Mouse (Mus musculus): ENCODE data around the gene Dlst. TPM values are rescaled to one million over a fixed set of nuclear protein-coding genes. Genes with fewer than 3 reads are reported as not detected.

The Dlst gene
- polyA plus RNA-seq (2015; fragmentation: Illumina TruSeq; extraction: RNeasy Lipid Tissue Mini Kit (QIAGEN cat#74804); ENCODE audit: low read depth, low replicate concordance) = 147 TPM

DNA sequence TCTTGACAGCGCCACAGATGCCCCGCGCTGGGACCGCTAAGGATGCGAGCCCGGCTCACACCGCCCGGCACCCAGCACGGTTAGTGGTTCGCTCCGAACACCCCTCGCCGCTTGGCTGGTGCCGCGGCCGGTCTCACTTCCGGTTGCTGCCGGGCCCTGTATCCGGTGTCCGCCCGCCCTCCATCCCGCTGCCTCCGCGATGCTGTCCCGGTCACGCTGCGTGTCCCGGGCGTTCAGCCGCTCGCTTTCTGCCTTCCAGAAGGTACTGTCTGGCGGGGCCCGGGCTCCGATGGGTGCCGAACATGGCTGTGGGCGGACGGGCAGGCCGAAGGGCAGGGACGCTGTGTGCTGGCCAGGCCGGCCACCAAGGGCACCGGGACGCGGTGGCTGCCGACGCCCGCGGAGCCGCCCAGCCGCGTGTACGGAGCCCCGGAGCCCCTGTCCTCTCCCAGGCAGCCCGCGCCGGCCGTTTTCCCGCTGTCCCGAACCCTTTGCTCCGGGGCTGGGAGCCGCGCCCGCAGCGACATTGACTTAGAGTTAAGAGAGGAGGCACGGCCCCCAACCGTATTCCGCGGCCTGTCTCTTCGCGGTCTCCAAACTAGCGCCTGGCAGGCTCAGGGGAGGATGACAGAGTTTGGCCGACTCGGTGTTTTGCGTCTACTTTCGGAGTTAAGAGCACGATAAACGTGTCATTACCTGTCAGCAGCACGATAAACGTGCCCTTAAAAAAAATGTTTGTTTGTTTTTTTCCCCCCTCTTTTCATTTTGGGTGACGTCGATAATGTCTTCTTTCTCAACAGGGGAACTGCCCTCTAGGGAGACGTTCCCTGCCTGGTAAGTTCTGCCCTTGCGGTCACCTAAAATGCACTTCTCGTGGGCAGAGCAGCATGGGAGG is at the start of gene Dlst, which contains the start of gene Prox2:
Gene Dlst, plus strand, starts transcription at position 136 of the 895 bp plus-strand sequence.
Gene Prox2, minus strand, starts transcription at position 62 of the 895 bp plus-strand sequence.

DNA sequence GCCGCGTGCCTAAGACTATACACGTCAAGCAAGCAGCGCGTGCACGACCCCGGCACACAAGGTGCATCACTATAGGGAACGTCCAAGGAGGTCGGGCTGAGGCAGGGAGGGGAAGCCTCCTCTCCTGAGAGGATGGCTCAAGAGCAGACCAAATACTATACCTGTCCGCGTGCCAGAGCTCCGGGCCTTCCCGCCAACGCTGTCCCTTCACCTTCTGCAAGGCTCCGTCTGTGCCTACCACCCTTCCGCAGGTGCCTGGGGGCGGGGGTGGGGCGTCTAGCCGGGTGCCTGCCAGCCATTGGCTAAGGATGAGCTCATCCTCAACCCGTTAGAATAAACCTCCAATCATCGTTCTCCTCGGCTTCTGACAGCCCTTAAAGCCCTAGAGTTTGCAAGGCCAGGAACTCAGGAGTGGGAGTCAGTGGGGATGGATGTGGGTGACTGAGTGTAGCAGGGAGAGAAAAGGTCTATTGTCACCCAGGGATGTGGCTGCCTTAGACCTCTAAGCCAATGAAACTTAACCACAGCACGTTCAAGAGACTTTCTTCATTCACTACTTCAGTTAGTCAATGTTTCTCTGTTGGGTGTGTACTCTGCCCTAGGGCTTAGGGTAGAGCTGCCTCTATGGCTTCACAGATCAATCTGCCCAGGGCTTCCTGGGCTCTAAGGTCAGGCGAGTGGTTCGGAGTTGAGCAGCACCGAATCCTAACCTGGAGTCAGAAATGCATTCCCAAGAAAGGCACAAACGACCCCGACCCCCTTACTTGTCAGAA is 40.6 kb downstream of the Dlst start, which contains the start of gene Rps6kl1:
Gene Rps6kl1, minus strand, starts transcription at position 263 of the 773 bp plus-strand sequence.

DNA sequence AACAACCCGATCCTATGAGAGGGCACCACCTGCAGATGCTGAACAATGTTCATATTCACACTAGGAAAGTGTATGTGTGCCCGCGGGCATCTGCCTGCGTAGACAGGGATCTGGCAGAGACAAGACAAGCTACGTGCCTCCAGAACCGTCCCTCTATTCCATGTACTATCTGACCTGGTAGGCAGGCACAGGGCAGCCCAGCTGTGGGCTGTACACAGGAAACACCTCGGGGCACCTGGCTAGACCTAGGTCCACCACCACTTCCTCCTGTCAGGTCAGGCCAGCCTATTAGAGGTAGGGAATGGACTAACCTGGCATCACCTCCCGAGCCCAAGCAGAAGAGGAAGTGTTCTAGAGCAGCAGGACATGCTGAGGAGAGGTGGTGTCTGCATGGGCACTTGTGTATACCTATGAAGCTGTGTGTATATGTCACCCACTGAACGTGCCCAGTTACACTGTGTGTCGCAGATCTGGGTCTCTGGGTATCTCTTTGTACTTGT is 67.2 kb downstream of the Dlst start, which contains the start of gene Pgf:
Gene Pgf, minus strand, starts transcription at position 51 of the 500 bp plus-strand sequence.

Other genes with a start within 250 kb of the Dlst start
- gene Ltbp2, start 234.3 kb upstream of the Dlst start, polyA plus RNA-seq (2015; fragmentation: Illumina TruSeq; extraction: RNeasy Lipid Tissue Mini Kit (QIAGEN cat#74804); ENCODE audit: low read depth, low replicate concordance) = 0.34 TPM
- gene Fcf1, start 139.9 kb upstream of the Dlst start, polyA plus RNA-seq (2015; fragmentation: Illumina TruSeq; extraction: RNeasy Lipid Tissue Mini Kit (QIAGEN cat#74804); ENCODE audit: low read depth, low replicate concordance) = 57.0 TPM
- gene Arel1, start 139.9 kb upstream of the Dlst start, polyA plus RNA-seq (2015; fragmentation: Illumina TruSeq; extraction: RNeasy Lipid Tissue Mini Kit (QIAGEN cat#74804); ENCODE audit: low read depth, low replicate concordance) = 70.1 TPM
- gene Ylpm1, start 114.5 kb upstream of the Dlst start, polyA plus RNA-seq (2015; fragmentation: Illumina TruSeq; extraction: RNeasy Lipid Tissue Mini Kit (QIAGEN cat#74804); ENCODE audit: low read depth, low replicate concordance) = 67.7 TPM
- 1.4 TPM for gene Prox2, start 74 bp upstream of the Dlst start, polyA plus RNA-seq (2015; fragmentation: Illumina TruSeq; extraction: RNeasy Lipid Tissue Mini Kit (QIAGEN cat#74804); ENCODE audit: low read depth, low replicate concordance)
- gene Rps6kl1, start 40.4 kb downstream of the Dlst start, polyA plus RNA-seq (2015; fragmentation: Illumina TruSeq; extraction: RNeasy Lipid Tissue Mini Kit (QIAGEN cat#74804); ENCODE audit: low read depth, low replicate concordance) = 24.5 TPM
- gene Pgf, start 67.0 kb downstream of the Dlst start, polyA plus RNA-seq (2015; fragmentation: Illumina TruSeq; extraction: RNeasy Lipid Tissue Mini Kit (QIAGEN cat#74804); ENCODE audit: low read depth, low replicate concordance) = 4.8 TPM
- 64.8 TPM for gene Eif2b2, start 108.6 kb downstream of the Dlst start, polyA plus RNA-seq (2015; fragmentation: Illumina TruSeq; extraction: RNeasy Lipid Tissue Mini Kit (QIAGEN cat#74804); ENCODE audit: low read depth, low replicate concordance)
- 16.3 TPM for gene Mlh3, start 159.8 kb downstream of the Dlst start, polyA plus RNA-seq (2015; fragmentation: Illumina TruSeq; extraction: RNeasy Lipid Tissue Mini Kit (QIAGEN cat#74804); ENCODE audit: low read depth, low replicate concordance)
- 77.3 TPM for gene Acyp1, start 177.6 kb downstream of the Dlst start, polyA plus RNA-seq (2015; fragmentation: Illumina TruSeq; extraction: RNeasy Lipid Tissue Mini Kit (QIAGEN cat#74804); ENCODE audit: low read depth, low replicate concordance)
- 1.7 TPM for gene Zc2hc1c, start 177.8 kb downstream of the Dlst start, polyA plus RNA-seq (2015; fragmentation: Illumina TruSeq; extraction: RNeasy Lipid Tissue Mini Kit (QIAGEN cat#74804); ENCODE audit: low read depth, low replicate concordance)
- gene Nek9, start 228.5 kb downstream of the Dlst start, polyA plus RNA-seq (2015; fragmentation: Illumina TruSeq; extraction: RNeasy Lipid Tissue Mini Kit (QIAGEN cat#74804); ENCODE audit: low read depth, low replicate concordance) = 28.4 TPM